Mouse (Mus musculus): ENCODE data around the gene Prss16.
A peak's percentile ranks its signal among the peaks of the same experiment; 100 is the strongest.

Gene Prss16

GRCm38 (mm10) chr13:21974726-21975473 is 34.6 kb downstream of the Prss16 start:
- peak; percentile 5 for DNase-seq (ENCODE audit: extremely low read depth, low read depth, low spot score)

- peak; percentile 19 for DNase-seq (ENCODE audit: extremely low read depth, low read depth, low spot score)
Observed at GRCm38 (mm10) chr13:21974221-21974725, 35.3 kb downstream of the Prss16 start.

- no peak for DNase-seq (ENCODE audit: extremely low read depth, low read depth, low spot score)
Observed at GRCm38 (mm10) chr13:21971641-21972040, 37.9 kb downstream of the Prss16 start.

- DNase-seq (ENCODE audit: extremely low read depth, low read depth, low spot score): no peak
Observed at GRCm38 (mm10) chr13:21969816-21970215, 39.7 kb downstream of the Prss16 start.

GRCm38 (mm10) chr13:21969269-21969668 is 40.3 kb downstream of the Prss16 start:
- DNase-seq (ENCODE audit: extremely low read depth, low read depth, low spot score): no peak
